Mouse (Mus musculus) kidney, adult 8-10 months (tissue): ENCODE results near the gene Tbc1d25.
A peak's percentile ranks its signal among the peaks of the same experiment; 100 is the strongest.

Experiments used
- DNase-seq, 2 experiments: peaks; one replicate each; pipeline ENCODE4 v3.0.0; 2022

Tbc1d25 gene

DNA sequence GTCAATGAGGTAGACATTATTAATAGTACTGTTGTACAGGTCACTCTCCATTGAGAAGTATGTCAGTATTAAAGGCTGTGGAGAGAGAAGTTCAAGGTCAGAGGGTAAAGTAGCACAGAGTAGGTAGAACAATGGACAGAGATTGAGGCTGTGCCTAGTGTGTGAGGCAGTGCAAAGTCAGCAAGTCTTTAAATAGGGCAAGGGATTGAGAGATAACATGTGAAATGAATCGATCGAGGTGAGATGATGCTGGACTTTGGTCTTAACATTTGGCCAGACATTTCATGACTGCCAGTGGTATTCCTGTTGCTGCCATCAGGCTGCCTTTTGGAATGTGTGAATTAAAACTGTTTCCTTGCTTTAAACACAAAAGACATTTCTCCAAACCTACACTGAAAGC, 2.9 kb upstream of the Tbc1d25 start:
- DNase-seq = no peak

DNA sequence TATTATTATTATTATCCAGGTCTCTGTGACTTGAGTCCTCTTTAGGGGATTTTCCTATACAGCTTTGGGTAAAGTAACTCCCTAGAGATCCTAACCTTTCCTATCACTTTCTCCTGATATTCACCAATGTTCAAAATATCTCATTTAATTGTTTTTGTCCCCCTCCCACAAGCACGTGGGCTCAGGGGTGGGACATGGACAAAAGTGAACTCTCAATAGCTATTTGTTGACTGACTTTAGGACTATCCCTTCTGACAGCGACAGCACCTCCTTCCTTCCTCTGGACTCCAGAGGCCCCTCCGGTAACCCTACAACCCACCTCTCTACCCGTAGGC, 845 bp downstream of the Tbc1d25 start:
- DNase-seq = no peak

DNA sequence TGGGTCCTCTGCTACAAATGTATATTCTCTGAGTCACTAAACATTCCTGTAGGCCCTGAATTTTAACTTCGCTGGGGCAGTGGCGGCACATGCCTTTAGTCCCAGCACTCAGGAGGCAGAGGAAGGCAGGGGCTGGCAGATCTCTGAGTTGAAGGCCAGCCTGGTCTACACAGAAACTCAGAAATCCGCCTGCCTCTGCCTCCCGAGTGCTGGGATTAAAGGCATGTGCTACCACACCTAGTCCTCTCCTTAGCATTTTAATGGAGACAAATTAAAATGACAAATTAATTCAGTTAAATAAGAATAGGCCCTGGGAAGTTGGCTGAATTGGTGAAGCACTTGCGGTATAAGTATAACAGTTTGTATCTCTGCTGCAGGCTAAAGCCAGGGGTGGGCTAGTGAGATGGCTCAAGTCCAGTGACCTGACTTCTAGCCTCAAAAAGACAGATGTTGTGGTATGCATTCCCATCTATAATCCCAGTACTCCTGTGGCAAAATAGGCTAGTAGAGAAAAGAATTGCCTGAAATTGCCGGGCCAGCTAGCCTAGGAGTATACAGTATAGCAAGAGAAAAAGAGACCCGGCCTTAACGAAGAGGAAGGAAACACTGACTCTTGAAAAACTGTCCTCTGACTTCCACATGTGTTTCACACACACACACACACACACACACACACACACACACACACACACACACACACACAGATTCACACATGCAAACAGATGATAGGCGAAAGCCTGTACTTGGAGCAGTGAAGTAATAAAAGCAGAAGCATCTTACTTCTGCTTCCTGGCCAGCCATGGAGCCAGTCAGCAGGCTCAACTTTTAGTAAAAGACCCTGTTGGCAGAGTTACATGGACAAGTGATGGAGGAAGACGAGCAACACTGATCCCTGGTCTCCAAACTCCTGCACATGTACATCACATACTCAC, 8.0 kb downstream of the Tbc1d25 start:
- DNase-seq = no peak

GRCm38 (mm10) chrX:8164471-8164870, 11.5 kb downstream of the Tbc1d25 start:
- no peak for DNase-seq

DNA sequence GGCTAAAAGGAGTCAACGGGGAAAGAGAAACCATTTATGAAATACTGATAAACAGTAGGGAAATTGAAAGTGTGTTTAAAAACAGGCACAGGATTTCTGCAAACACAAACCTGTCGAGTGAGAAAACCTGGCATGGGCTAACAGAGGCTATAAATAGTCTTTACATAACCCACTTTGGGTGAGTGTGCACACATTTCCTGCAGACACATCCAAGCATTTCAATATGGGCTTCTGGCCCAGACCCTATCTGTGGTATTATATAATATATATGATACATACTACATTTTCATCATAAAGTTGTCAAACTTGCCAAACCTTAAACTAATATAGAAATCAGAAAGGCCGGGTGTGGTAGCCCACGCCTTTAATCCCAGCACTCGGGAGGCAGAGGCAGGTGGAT, 12.9 kb downstream of the Tbc1d25 start:
- no peak for DNase-seq

DNA sequence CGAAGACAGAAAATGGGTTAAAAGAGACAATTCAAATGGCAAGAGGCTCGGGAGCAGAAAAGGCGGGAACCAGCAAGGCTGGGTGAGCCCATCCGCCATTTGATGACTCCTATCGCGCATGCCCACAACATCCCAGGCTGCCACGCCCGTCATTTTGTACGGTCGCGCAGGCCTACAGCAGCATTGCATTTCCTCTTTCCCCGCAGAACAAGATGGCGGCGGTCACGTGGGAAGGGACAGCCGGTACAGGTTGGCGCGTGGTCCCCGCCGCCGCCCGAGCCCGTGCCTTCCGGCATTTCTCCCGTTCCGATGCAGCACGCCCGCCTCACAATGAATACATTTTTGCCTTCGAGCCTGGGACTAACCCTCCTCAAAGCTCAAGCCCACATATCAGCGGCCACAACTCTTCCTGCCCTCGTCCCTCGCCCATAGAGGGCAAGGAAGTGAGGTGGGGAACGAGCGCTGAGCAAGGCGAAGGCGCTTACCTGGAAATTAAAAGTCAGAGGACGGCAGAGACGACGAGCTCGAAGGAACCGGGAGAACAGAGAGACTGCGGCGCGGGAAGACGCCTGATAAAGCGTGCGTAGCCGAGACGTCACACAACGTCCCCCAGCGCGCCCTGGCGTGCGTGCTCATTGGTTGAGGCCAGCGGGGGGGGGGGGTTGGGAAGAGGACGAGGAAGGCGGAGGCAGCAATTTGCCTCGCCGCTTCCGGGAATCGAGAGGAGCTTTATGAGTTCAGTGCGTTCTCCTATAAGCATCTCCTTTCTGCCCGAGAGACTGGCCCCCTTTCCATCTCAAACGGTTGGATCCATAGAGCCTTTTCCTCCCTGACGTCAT, 30.6 kb downstream of the Tbc1d25 start, which contains the start of gene Rbm3:
Gene Rbm3, minus strand, starts transcription at position 728 of the 839 bp plus-strand sequence.
- peak; percentile 84 to 85 for DNase-seq

DNA sequence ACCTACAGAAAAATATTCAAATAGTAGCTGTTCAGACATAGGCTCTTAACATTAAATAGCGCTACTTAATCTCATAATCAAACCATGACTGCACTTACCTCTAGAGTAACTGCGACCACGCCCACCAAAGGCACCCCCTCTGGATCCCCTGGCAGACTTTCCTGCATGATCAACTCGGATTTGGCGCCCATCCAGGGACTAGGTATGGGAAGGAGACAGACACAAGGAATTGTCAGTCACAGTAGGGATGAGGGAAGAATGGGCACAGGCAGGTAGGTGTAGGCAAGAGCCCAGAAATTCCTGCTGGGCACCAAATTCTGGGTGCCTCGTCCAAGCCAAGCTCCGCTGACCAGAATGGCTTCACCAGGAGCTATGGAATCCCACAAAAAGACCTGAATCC, 32.2 kb downstream of the Tbc1d25 start:
- no peak for DNase-seq

DNA sequence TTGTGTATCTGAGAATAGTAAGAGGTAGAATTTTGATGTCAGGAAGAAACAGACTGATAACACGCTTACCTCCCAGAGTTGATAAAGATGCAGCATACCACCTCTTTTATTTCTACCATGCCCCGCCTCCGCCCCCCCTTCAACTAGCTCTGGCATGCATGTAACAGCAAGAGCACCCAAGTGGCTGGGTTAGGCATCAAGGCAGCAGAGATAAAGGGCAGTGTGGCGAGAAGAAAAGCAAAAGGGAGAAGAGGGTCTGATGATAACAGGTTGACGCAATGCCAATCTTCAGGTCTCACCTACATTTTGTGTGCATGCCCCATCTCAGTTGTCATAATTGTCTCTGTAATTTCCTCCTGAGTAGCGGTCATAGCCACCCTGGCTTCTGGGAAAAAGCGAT, 33.0 kb downstream of the Tbc1d25 start:
- no peak for DNase-seq

GRCm38 (mm10) chrX:8141058-8141457, 34.9 kb downstream of the Tbc1d25 start:
- no peak for DNase-seq

DNA sequence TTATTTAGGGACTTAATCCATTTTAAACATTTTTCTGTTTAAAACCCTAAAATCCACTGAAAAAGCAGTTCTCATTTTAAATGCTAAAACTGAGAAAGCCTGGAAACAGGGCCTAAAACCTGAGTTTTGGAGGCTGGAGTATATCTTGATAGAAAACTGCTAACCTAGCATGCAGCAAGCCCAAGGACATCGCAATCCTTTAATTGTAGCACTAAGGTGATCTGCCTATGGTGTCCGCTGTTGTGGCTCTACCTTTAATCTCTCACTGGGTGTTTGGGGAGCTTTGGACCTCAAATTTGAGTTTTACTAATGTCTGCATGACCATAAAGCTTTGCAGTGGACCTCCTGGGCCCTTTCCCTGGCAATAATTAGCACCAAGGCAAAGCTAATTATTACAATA, 35.5 kb downstream of the Tbc1d25 start:
- DNase-seq = no peak

- no peak for DNase-seq
Measured at GRCm38 (mm10) chrX:8139480-8139879, 36.5 kb downstream of the Tbc1d25 start.

GRCm38 (mm10) chrX:8135886-8136285, 40.1 kb downstream of the Tbc1d25 start:
- no peak for DNase-seq

GRCm38 (mm10) chrX:8132017-8132976, 43.7 kb downstream of the Tbc1d25 start, which contains the start of gene Wdr13:
Gene Wdr13, minus strand, starts transcription at chrX:8132892.
- DNase-seq = peak; percentile 92 to 93

DNA sequence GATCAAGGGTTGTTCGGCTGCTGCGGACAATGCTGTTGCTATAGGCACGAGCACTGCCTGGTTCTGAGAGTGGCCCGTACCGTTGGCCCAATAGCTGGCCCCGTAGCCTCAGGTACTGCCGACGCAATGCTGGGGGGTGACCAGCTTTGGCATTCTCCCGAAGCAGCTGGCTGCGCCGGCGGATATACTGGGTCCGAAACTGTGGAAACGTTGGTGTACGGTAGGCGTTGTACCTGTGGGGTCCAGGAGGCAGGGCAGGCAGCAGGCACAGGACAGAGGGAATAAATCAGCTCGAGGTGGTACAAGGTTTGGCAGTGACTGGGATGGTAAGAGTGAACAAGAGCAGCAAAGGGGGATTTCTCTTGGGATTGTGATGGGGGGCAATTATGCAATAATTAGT, 44.6 kb downstream of the Tbc1d25 start:
- DNase-seq = peak in 1 of 2 experiments; percentile 4

GRCm38 (mm10) chrX:8125235-8125634, 50.7 kb downstream of the Tbc1d25 start:
- DNase-seq = no peak

DNA sequence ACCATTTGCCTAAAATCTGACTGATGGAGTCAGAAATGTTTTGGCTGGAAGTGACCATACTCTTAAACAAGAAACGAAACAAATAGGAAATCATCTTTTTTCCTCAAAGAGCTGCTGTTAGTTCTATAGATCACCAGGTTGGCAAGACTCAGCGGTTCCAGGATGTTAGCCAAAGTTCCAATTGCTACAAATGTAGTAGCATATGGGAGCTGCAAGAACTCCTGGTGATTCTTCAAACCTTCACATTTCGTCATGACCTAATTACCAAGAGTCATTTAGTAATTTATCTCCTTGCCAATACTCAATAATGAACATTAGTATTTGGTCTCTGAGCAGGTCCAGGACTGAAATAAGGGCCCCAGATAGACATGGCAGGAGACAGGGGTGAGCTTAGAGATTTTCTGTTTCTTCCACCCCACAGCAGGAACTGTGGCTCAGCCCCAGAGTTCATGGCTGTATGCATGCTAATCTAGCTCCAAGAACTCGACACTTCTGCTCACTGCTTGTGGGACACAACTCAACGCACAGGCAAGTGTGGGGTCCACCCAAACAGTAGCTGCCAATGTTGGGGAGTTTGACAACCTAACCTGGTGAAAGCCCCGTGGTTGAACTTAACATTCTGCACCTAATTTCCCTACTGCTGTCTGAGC, 52.0 kb downstream of the Tbc1d25 start:
- DNase-seq = no peak

GRCm38 (mm10) chrX:8117264-8117663, 58.7 kb downstream of the Tbc1d25 start:
- DNase-seq = no peak

- no peak for DNase-seq
Measured at GRCm38 (mm10) chrX:8115275-8115674, 60.7 kb downstream of the Tbc1d25 start.

- DNase-seq = no peak
Measured at GRCm38 (mm10) chrX:8105019-8105418, 71.0 kb downstream of the Tbc1d25 start.
